Mouse (Mus musculus): ENCODE measurements around the gene Mcm10. TPM values are rescaled to one million over a fixed set of nuclear protein-coding genes. Genes with fewer than 3 reads are reported as not detected.

Mcm10 gene
- polyA plus RNA-seq, 1 experiment from 2014 or later = 38.7 TPM

- Histone ChIP-seq H3K4me3 (no peak overlapping the region), H3K9me3 (no peaks in the 10 kb centered on the region), H3K4me1 (peaks cover 8% of the 10 kb centered on the region; the same call in 1 of the 2 replicates), H3K36me3 (no peaks in the 10 kb centered on the region), H3K27ac (no peak overlapping the region), H3K4me2 (replicated peaks) (no peak overlapping the region), H3K9ac (no peak overlapping the region), H3K27me3 (no peaks in the 10 kb centered on the region)
- no peak for ATAC-seq (ENCODE audit: insufficient number of reproducible peaks, insufficient read depth, low FRiP score, low TSS enrichment)
- WGBS = 92% methylated on average over 12 of the region's 12 CpGs
Measured at GRCm38 (mm10) chr2:5040281-5041161, 27.9 kb upstream of the Mcm10 start.

- H3K36me3 ChIP-seq = no peaks in the 10 kb centered on the region
- H3K27ac ChIP-seq = no peak overlapping the region
- no peaks in the 10 kb centered on the region for H3K27me3 ChIP-seq
- H3K4me3 ChIP-seq = no peak overlapping the region
- WGBS = 78% methylated on average over 13 of the region's 13 CpGs
- no peak overlapping the region for H3K9ac ChIP-seq
- no peak overlapping the region for H3K4me2 ChIP-seq (replicated peaks)
- no peaks in the 10 kb centered on the region for H3K4me1 ChIP-seq
- no peaks in the 10 kb centered on the region for H3K9me3 ChIP-seq
- no peak for ATAC-seq (ENCODE audit: insufficient number of reproducible peaks, insufficient read depth, low FRiP score, low TSS enrichment)
Measured at GRCm38 (mm10) chr2:5039350-5040170, 27.0 kb upstream of the Mcm10 start.

GRCm38 (mm10) chr2:5038320-5038719 is 25.7 kb upstream of the Mcm10 start:
- H3K36me3 ChIP-seq = no peaks in the 10 kb centered on the region

GRCm38 (mm10) chr2:5037390-5037789 is 24.8 kb upstream of the Mcm10 start:
- H3K4me2 ChIP-seq (replicated peaks) = no peak overlapping the region
- no peaks in the 10 kb centered on the region for H3K27me3 ChIP-seq
- H3K9ac ChIP-seq = no peak overlapping the region
- WGBS = 70% methylated on average over 3 of the region's 3 CpGs
- no peaks in the 10 kb centered on the region for H3K9me3 ChIP-seq
- no peak for ATAC-seq (ENCODE audit: insufficient number of reproducible peaks, insufficient read depth, low FRiP score, low TSS enrichment)
- no peak overlapping the region for H3K27ac ChIP-seq
- no peak overlapping the region for H3K4me3 ChIP-seq
- no peaks in the 10 kb centered on the region for H3K4me1 ChIP-seq
- no peaks in the 10 kb centered on the region for H3K36me3 ChIP-seq

More at GRCm38 (mm10) chr2:5038320-5038719, 25.7 kb upstream of the Mcm10 start:
- H3K4me2 ChIP-seq (replicated peaks) = no peak overlapping the region
- WGBS = 78% methylated on average over 5 of the region's 5 CpGs
- ATAC-seq (ENCODE audit: insufficient number of reproducible peaks, insufficient read depth, low FRiP score, low TSS enrichment) = no peak
- no peaks in the 10 kb centered on the region for H3K27me3 ChIP-seq
- no peak overlapping the region for H3K9ac ChIP-seq
- no peaks in the 10 kb centered on the region for H3K4me1 ChIP-seq
- no peaks in the 10 kb centered on the region for H3K9me3 ChIP-seq
- H3K4me3 ChIP-seq = no peak overlapping the region
- H3K27ac ChIP-seq = no peak overlapping the region

GRCm38 (mm10) chr2:5036411-5037076 is 24.0 kb upstream of the Mcm10 start:
- H3K4me2 ChIP-seq (replicated peaks) = no peak overlapping the region
- no peak overlapping the region for H3K4me3 ChIP-seq
- H3K9ac ChIP-seq = no peak overlapping the region
- no peaks in the 10 kb centered on the region for H3K9me3 ChIP-seq
- H3K27ac ChIP-seq = no peak overlapping the region
- no peaks in the 10 kb centered on the region for H3K4me1 ChIP-seq
- no peaks in the 10 kb centered on the region for H3K36me3 ChIP-seq
- 88% methylated on average over 10 of the region's 10 CpGs for WGBS
- ATAC-seq (ENCODE audit: insufficient number of reproducible peaks, insufficient read depth, low FRiP score, low TSS enrichment) = no peak
- H3K27me3 ChIP-seq = no peaks in the 10 kb centered on the region

- Histone ChIP-seq H3K36me3 (no peaks in the 10 kb centered on the region), H3K27me3 (no peaks in the 10 kb centered on the region), H3K9ac (no peak overlapping the region), H3K9me3 (no peaks in the 10 kb centered on the region), H3K4me2 (replicated peaks) (no peak overlapping the region), H3K4me1 (no peaks in the 10 kb centered on the region), H3K4me3 (no peak overlapping the region), H3K27ac (no peak overlapping the region)
- no peak for ATAC-seq (ENCODE audit: insufficient number of reproducible peaks, insufficient read depth, low FRiP score, low TSS enrichment)
- WGBS = 85% methylated on average over 9 of the region's 9 CpGs
Measured at GRCm38 (mm10) chr2:5035241-5035640, 22.6 kb upstream of the Mcm10 start.

- Histone ChIP-seq H3K27ac (no peak overlapping the region), H3K27me3 (no peaks in the 10 kb centered on the region), H3K9me3 (no peaks in the 10 kb centered on the region), H3K4me1 (no peaks in the 10 kb centered on the region), H3K9ac (no peak overlapping the region), H3K36me3 (no peaks in the 10 kb centered on the region), H3K4me2 (replicated peaks) (no peak overlapping the region), H3K4me3 (no peak overlapping the region)
- 83% methylated on average over 8 of the region's 8 CpGs for WGBS
- ATAC-seq (ENCODE audit: insufficient number of reproducible peaks, insufficient read depth, low FRiP score, low TSS enrichment) = no peak
Measured at GRCm38 (mm10) chr2:5034801-5035200, 22.2 kb upstream of the Mcm10 start.

GRCm38 (mm10) chr2:5033546-5034420 is 21.2 kb upstream of the Mcm10 start:
- Histone ChIP-seq H3K27me3 (no peaks in the 10 kb centered on the region), H3K4me3 (no peak overlapping the region), H3K4me2 (replicated peaks) (no peak overlapping the region), H3K36me3 (no peaks in the 10 kb centered on the region), H3K4me1 (no peaks in the 10 kb centered on the region), H3K9me3 (no peaks in the 10 kb centered on the region), H3K9ac (no peak overlapping the region), H3K27ac (no peak overlapping the region)
- 76% methylated on average over 15 of the region's 15 CpGs for whole genome bisulfite sequencing
- no peak for ATAC-seq (ENCODE audit: insufficient number of reproducible peaks, insufficient read depth, low FRiP score, low TSS enrichment)

GRCm38 (mm10) chr2:5032665-5033064 is 20.1 kb upstream of the Mcm10 start:
- no peak for ATAC-seq (ENCODE audit: insufficient number of reproducible peaks, insufficient read depth, low FRiP score, low TSS enrichment)
- 69% methylated on average over 5 of the region's 5 CpGs for WGBS
- no peak overlapping the region for H3K27ac ChIP-seq

GRCm38 (mm10) chr2:5031215-5031614 is 18.6 kb upstream of the Mcm10 start:
- 74% methylated on average over 7 of the region's 7 CpGs for WGBS
- no peaks in the 10 kb centered on the region for H3K9me3 ChIP-seq

More at GRCm38 (mm10) chr2:5032665-5033064, 20.1 kb upstream of the Mcm10 start:
- H3K9ac ChIP-seq = no peak overlapping the region
- no peaks in the 10 kb centered on the region for H3K9me3 ChIP-seq
- no peaks in the 10 kb centered on the region for H3K27me3 ChIP-seq
- no peak overlapping the region for H3K4me3 ChIP-seq
- no peaks in the 10 kb centered on the region for H3K36me3 ChIP-seq
- H3K4me1 ChIP-seq = no peaks in the 10 kb centered on the region
- H3K4me2 ChIP-seq (replicated peaks) = no peak overlapping the region

GRCm38 (mm10) chr2:5029808-5030207 is 17.2 kb upstream of the Mcm10 start:
- no peaks in the 10 kb centered on the region for H3K9me3 ChIP-seq
- no peaks in the 10 kb centered on the region for H3K27me3 ChIP-seq
- H3K27ac ChIP-seq = no peak overlapping the region
- H3K4me1 ChIP-seq = no peaks in the 10 kb centered on the region
- 91% methylated on average over 4 of the region's 4 CpGs for WGBS
- no peak overlapping the region for H3K9ac ChIP-seq
- H3K4me3 ChIP-seq = no peak overlapping the region
- H3K4me2 ChIP-seq (replicated peaks) = no peak overlapping the region
- no peaks in the 10 kb centered on the region for H3K36me3 ChIP-seq
- ATAC-seq (ENCODE audit: insufficient number of reproducible peaks, insufficient read depth, low FRiP score, low TSS enrichment) = no peak

More at GRCm38 (mm10) chr2:5031215-5031614, 18.6 kb upstream of the Mcm10 start:
- Histone ChIP-seq H3K36me3 (no peaks in the 10 kb centered on the region), H3K4me1 (no peaks in the 10 kb centered on the region), H3K27me3 (no peaks in the 10 kb centered on the region), H3K9ac (no peak overlapping the region), H3K27ac (no peak overlapping the region), H3K4me2 (replicated peaks) (no peak overlapping the region), H3K4me3 (no peak overlapping the region)
- ATAC-seq (ENCODE audit: insufficient number of reproducible peaks, insufficient read depth, low FRiP score, low TSS enrichment) = no peak

Data from embryonic facial prominence, embryonic 12.5 days (tissue).